Mouse (Mus musculus) CD4-positive, CD25-positive, alpha-beta regulatory T cell, adult 2 months (primary cell): ENCODE measurements around the gene Pax7.
A peak's percentile ranks its signal among the peaks of the same experiment; 100 is the strongest.

Source experiments
- DNase-seq: peaks from one replicate; pipeline ENCODE4 v3.0.0-alpha.2; 2012; ENCODE audit warnings: low read depth, low spot score

Pax7 gene

DNA sequence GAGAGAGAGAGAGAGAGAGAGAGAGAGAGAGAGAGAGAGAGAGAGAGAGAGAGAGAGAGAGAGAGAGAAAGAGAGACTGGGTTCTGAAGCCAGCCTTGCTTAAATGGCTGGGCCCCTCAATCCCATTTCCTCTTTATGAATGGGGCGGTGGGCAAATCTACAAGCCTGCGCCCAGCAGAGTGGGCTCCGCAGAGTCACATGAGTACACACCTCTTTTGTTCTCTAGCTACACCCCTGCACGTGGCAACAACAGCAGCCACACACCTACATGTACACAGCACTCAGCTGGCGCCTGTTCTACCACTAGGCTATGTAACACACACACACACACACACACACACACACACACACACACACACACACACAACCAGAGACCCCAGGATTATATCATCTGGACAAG lies 21.9 kb downstream of the Pax7 start:
- no peak for DNase-seq

DNA sequence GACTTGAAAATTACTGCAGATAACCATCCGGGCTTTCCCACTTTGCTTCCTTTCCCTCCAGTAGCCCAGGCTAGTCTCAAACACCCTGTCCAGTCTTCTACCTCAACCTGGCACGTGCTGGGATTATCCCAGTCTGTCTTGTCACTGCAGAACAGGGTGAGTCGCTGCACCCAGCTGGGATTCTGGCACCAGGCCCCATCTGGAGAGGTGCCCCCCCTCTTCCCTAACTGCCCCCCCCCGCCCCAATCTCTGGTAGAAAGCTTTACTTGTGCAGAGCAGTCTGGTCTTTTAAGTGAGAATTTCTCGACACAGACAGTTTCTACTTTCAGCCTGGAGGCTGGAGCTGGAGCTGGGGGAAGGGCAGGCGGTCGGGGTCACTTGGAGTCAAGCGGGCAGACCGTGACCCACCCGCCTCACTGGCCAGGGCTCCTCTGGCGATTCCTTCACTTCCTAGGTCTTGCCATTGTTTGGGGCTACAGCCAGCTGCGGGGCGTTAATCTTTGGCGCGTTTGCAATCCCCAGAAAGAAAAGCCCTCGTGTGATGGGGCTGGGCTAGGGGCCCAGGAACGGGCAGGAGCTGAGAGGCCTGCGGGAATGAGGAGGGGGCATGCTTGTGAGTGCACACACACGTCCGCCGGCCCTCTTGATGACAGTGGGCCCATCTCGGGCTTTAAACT lies 22.4 kb downstream of the Pax7 start:
- DNase-seq = no peak

DNA sequence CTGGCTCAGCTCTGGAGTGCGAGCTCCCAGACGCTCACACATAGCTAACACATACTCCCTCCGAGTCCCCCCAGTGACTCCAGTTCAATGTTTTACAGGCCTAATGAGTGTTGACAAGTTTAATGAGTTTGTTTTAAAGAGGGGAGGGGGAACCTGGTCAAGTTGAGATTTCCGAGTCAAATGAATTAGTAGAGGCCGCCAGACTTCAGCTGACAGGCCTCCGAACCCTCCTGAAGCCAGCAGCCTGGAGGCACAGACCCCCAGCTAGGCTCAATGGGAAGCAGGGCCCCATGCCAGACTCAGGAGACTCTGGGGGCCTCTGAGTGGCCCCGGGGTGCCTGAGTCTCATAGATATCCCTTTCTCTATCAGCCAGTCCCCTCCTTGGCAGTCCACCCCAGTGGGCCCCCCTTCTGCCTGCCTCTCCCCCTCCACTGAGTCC lies 23.9 kb downstream of the Pax7 start:
- no peak for DNase-seq

DNA sequence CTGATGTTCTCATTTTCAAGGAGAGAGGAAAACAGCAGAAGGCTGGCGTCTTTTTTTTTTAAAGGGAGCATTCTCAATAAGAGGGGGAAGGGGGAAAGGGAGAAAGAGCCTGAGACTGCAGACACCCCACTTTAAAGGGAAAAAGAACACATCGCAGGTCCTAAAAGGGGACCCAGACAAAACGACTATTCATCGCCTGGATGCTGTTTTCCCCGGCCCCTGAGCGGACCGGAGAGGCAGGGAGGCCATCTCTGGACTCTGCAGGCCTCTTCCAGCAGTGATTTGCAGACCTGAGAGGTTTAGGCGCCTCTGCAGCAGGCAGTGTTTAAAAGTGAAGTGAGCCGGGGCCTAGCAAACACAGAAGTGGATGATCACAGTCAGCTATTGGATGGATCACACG lies 25.5 kb downstream of the Pax7 start:
- DNase-seq = no peak

DNA sequence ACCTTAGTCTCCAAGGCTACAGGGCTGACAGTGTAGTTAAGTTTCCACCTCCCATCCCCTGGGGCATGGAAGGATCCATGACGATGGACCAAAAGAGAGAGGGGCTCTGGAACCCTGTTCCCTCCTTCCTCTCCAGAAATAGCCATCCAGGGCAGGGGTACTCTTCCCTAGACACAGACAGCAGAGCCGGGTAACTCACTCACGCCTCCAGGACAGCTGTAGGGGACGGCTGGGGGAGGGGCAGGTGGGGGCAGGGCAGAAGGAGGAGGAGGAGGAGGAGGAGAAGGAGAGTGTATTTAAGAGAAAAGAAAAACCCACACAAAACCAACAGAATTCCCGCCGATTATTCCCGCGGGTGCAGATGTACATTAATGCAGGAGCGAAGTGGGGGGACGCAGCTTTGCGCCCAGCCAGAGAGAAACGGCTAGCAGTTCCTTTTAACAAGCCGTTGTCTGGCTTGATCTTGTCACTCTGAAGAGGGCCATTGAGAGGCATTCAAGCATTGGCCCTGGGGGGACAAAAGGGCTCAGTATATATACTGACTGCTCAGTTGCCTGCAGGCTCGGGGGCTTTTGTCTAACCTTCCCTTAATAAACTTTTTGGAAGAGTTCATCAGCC lies 26.0 kb downstream of the Pax7 start:
- no peak for DNase-seq

DNA sequence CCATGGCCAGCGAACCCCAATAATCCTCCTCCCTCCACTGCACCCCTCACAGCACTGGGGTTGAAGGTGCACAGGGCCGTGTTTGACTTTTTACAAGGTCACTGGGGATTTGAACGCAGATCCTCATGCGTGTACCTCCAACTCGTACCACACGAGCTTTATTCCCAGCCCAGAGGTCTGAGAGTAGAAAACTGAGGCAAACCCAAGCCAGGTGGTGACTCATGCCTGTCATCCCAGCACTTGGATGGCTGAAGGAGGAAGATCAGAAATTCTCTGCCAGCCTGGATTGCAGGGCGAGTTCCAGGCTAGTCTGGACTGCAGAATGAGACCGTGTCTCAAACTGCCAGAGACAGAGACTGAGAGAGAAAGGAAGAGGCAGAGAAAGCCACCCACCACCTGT lies 28.4 kb downstream of the Pax7 start:
- DNase-seq = no peak

DNA sequence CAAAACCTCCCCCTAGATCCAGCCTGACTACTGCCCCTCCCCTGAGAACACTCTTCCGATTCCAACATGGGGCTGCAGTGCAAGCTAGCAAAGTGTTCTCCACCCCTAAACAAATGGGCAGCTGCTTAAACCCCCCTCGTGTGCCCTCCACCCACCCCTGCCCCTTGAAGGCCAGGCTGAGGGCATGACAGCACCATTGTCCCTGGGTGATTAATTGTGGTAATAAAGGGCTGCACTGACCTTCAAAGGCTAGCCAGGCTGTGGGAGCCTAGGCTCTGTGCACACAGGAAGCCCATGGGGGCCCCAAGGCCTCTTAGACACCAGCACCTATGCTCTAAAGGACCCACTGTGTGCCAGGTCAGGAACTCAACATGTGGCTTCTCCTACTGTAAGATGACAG lies 29.3 kb downstream of the Pax7 start:
- DNase-seq = no peak

DNA sequence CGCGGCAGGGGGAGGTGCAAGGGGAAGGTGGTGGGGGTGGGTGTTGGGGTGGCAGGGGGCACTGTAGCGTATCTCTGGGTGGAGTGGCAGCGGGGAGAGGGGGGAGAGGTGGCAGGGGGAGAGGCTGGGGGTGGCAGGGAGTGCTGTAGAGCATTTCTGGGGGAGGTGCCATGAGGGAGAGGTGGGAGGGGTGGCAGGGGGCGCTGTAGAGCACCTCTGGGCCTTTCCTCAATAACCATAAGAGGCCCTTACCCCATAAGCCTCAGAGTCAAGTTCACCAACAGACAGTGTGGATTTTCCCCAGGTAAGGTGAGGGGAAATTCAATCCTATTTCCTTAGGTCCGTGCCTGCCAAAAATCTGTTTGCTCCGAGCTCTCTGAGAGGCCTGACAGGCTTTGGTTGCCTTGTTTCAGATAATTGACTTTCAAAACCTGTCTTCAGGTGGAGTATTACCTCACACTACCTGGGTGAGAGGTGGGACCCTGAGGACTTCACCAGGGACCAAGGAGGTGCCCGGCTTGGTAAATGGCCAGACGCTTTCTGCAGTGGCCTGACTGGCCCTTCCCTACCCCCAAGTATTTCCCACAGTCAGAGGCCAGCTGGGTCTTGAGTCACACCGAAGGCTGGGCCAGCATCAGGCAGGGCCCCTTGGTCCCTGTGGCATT lies 33.8 kb downstream of the Pax7 start:
- peak; percentile 24 for DNase-seq

DNA sequence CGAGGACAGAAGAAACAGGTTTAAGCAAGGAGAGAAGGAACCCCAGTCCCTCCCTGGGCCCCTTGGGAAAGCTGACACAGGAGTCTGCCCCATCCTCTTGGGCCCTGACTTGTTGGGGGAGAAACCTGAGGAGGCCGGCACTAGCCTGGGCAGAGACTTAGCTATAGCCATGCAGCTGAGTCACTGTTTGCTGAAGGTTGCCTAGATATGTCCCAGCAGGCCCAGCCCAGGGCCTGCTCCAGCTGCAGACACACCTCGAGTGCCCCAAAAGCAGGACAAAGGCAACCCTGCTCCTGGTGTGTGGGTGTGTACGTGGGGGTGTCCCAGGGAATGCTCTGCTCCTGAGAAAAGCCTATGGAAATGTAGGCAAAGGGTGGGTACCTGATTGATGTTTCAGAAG lies 36.0 kb downstream of the Pax7 start:
- no peak for DNase-seq

DNA sequence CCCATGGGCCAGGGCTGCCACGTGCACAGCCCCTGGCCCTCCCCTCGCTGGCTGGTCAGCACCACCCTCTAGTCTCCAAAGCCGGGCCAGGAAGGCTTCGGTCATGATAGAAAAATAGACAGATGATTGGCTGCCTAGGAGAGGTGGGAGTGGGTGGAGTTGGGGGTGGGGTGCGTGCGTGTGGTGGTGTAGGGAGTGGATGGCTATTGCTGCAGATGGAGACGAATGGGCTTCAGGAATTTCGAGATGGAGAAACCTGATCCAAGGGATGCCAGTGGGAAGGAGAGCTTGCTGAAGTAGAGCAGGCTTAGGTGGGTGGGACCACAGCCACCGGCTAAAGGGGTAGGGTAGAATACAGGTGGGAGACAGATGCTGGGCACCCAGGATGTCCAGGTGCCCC lies 37.2 kb downstream of the Pax7 start:
- no peak for DNase-seq

DNA sequence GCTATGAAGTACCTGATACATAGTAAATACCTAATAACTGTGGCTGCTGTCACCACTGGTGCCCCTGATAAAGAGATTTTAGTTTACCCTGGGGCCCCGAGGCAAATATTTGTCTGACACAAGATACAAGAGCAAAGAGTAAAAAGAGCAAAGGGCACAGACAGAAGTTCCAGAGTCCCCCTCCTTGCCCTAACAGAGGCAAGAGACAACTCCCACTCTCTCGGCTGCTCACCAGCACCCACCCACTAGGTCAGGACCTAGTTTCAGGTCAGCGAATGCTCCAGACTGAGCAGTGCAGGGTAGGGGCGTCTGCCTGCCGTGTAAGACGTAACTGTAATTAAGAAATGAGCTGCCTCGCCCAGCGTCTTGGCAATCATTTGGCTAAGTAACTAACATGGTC lies 42.2 kb downstream of the Pax7 start:
- no peak for DNase-seq

DNA sequence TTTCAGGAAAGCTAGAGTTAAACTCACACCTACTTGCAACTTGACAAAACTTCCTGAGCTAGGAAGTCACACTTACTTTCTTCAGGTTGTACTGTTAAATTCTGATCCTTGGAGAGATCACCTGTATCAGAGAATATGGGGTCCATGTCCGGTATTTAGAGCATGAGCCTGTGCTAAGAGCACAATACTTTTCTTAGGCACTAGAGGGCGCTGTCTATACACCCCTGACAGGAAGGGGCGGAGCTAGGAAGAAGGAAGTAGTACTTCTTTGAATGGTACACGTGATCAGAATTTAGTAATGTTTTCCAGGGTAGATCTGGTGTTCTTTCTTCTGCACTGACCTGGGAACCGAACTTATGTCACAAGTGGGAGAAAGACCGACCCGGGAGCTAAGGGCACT lies 43.6 kb downstream of the Pax7 start:
- peak; percentile 52 for DNase-seq

DNA sequence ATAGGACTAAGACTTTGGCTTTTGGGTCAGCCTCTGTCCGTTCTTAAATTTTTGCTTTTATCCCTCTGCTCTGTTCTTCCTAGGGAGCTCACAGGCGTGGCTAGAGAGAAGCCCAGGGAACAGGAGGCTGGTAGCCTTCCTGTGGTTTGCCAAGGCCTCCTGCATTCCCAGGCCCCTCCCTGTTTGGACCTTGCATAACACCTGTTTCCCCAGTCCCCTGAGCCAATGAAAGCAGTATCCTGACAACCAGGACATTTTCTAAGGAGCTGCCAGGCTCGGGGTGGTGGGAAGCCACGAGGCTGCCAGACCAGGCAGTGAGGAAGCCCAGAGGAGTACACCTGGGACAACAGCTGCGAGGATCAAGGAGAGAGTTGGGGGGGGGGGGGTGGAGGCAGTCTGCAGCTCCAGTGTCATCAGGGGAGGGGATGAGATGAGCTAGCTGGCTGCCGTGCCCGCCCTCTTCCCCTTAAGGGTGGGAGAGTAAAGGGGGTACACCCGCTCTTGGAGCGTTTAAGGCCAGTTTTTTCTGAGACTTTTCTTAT lies 50.3 kb downstream of the Pax7 start:
- DNase-seq = no peak

DNA sequence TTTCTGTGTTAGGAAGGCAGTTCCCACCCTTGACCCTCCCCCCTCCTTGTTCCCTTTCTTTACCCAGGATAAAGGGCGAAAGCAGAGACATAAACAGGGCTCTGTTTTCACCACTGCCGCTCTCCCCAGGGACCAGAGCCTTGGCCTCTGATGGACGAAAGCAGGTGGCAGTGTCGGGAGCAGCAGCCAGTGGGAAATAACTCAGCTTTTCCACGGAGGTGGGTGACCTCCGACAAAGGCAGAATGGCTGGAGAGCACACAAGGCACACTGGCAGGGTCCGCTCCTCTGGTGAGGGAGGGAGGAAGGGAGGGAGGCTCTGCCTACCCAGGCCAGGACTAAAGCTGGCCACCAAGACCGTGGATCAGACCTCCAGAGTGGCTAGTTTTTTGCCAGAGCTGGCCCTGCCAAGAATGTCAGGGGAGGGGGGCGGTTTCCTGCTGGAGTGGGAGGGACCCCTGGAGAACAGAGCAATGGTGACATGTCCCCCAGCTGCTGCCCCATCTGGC lies 62.1 kb downstream of the Pax7 start:
- DNase-seq = no peak

DNA sequence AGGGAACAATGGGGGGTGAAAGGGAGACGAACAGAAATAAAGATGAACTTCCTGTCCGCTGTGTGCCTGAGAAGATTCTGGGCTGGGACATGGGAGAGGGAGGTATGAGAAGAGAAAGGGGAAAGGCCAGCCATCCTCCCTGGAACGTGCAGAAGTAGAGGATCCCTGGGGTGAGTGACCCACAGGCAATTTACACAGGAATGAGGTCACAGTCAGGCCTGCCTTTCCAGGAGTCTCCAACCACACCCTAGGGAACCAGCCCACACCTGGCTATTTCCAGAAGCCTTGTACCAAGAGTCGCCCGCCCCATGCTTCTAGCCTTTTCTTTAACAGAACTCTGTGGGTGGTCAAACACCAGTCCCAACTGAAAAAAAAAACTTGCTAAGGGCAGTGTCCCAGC lies 65.5 kb downstream of the Pax7 start:
- DNase-seq = no peak

DNA sequence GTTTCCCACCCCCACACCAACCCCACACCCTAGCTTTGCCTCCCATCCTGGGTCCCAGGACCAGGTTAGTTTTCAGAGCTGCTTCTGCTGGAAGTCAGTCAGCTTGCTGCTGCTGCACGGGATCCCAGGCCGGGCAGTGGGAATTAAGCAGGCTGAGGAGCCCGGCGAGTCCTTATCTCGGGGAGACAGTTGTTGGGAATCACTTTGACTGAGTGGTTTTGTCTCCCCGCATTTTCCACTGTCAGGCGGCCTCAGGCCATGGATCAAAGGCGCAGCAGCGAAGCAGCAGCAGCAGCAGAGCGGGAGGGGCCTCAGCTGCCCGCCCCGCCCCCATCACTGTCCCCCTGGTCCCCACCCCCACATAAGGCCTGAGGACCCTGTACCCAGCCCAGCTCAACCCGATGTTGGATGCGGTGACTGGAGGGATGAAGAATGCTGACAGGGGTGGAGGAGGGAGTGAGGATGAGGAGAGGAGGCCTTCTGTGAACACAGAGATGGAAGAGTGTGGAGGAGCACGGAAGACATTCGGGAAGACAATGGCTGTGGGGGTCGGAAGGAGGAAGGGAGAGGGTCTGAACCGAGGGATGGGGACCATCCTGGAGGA lies 66.1 kb downstream of the Pax7 start:
- DNase-seq = no peak

DNA sequence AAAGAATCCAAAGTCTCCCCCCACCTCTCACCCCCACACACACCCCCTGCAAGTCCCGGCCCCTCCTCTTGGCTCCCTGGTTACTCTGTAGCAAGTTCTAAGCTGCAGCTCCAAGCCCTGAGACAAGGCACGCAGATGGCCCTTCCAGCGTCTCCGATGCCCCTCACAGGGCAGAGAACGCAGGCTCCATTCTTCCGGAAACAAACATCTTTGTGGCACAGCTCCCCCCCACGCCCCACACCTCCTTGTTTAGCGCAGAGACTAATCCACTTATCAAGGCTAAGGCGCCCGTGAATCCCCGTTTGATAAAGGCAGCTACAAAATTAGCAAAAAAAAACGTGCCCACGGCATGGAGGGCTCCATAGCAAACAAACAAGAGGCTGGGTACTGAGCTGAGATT lies 71.4 kb downstream of the Pax7 start:
- no peak for DNase-seq

DNA sequence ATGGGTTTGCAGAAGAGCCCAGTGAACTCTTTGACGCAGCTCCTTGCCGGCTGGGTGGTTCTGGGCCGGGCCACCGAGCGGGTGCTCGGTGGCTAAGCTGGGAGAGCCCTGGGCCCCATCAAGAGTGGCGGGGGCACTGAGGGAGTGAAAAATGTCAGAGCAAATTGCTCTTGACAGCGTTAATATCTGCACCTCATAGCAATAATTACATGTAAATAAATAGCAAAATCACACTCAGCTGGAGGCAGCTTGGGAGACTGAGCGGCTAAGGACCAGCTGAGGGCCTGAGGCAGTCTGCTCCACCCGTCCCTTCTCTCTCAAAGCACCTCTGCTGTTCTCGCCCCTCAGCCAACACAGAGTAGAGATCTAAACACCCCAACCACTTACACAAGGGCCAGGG lies 72.6 kb downstream of the Pax7 start:
- no peak for DNase-seq

DNA sequence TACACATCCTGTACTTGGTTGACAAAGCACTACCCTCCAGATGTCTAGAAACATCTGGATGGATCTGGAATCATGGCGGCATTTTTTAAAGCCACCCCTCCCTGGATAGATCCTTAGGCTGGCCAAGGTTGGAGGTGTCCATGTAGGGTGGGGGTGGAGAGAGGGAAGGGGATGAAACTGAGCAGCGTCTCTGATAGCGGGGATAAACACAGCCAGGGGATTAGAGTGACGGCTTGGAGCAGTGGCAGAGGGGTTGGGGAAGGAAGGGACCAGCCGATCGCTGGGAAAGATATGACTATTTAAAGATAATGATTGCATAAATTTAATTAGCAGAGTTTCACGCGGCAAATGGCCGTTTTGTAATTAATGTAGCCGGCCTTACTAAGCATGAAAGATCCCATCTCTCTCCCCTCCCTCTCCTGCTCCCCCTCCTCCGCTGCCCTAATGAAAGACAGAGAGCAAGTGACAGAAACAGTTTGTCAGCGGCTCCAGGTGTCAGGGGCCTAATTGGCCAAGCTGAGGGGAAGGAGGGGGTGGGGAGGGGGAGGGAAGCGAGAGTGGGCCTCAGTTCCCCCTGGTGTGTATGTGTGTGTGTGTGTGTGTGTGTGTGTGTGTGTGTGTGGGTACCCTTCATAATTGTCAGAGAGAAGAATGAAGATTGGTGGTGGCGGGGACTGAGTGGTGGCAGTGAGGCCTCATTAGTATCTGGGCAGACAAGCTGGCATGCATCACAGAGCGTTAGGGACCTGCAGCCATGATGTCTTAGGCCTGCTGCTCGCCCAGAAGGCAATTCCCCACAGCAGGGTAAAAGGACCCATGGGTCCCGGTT lies 74.6 kb downstream of the Pax7 start:
- DNase-seq = no peak

DNA sequence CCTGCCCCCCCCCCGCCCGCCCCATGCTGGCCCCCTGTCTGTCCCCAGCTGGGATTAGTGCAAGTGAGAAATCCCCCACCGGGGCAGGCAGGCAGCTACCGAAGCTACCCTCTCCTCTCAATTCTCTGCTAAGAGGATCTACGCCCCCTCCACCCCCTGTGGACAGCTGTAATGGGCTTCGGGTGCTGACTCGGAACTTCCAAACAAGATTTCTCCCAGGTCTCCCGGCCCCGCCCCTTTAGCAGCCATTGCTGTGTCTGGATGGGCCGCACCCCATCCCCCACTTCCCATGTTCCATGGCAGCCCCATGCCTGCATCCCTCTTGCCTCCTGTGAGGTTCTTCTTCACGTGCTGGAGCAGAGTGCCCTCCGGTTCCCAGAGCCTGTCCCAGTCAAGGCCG lies 76.4 kb downstream of the Pax7 start:
- DNase-seq = no peak

DNA sequence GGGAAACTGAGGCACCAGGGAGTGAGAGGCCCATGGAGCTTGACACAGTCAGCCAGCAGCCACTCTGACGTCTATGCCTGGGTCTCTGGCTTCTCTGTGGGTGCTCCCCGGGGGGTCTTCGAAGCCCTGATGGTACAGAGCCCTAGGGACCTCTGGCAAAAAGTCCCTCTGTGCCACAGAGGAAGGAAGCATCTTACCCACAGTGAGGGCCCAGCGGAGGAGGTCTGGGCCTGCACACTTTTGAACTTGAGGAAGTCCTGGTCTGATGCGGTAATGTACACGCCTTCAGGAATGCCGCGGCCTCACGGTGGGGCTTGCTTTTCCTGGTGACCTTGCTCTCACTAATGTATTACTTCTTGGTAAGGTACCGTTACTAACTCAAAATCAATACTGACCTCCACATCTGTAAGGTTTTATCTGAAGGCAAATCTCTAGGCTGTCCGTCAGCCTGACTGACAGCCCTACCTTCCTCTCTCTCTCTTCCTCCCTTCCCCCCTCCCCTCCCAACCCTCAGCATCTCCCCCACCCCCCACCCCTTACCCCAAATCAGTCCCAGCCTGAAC lies 79.1 kb downstream of the Pax7 start:
- no peak for DNase-seq
